Mouse (Mus musculus): ENCODE measurements around the gene Aqp9.

The Aqp9 gene

DNA sequence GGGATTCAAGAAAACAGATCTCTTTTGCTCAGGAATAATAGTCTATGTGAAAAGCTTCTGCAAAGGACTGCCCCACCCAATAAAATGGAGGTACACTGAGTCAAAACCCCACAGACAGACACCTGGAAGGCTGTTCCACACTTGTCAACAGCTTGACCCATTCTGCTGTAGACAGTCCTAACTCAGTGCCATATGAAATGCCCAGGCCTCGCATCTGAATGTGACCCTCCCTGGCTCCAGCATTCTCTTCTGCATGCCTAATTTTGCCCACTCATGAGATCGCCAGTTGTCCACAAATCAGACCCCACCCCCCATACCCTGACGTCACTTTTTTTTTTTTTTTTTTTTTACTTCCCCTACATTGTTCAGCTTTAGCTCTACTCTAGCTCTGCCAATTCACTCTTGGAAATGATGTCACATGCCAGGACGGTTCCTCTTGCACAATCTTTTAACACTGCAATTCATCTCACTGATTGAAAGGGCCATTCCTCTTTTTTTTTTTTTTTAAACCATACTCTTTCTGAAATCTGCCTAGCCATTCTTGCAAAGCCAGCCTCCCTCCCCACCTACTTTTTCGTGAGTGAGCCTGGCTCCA lies 1.5 kb downstream of the Aqp9 start:
- no peak for DNase-seq

DNA sequence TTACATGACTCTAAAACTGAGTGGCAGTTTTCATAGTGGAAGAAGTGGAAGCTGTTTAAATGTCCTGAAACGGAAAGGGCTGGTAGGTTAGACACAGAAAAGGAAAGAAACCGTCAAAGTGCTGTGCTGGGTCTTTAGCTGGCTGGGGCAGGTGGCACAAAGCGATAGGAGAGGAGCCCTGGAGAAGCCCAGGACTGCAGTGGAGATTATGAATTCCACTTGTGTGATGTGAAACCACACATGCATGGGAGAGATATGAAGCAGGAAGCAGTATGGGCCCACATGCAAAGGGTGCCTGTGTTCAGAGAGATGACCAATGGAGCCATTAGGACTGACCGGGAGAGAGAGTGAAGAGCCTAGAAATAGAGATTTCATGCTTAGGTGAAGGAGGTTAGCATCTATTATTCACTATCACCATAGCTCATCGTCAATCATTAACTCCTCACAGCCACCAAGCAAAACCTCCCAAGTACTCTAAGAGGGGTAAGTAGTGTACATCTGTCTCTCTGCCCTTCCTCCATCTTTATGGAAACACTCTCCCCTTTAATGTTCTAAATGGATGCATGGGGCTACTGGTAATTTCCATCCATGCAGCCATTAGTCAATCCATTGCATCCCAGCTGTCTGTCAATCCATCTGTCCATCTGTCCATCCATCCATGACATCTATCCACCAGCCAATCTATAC lies 2.3 kb downstream of the Aqp9 start:
- no peak for DNase-seq

DNA sequence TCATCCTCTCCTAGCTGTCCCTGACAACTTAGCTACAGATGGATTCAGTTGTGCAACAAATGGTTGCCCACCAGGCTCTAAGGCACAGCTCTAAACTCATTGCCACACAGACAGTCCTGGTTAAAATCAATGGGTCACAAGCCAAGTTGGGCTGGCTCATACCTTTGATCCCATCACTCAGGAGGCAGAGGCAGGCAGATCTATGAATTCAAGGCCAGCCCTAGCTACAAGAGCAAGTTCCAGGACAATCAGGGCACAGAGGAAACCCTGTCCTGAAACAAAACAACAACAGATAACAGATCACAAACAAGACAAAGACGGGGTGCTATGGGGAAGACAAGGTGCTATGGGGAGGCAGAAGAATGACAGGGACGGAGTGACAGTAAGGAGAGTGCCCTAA lies 3.0 kb downstream of the Aqp9 start:
- no peak for DNase-seq

DNA sequence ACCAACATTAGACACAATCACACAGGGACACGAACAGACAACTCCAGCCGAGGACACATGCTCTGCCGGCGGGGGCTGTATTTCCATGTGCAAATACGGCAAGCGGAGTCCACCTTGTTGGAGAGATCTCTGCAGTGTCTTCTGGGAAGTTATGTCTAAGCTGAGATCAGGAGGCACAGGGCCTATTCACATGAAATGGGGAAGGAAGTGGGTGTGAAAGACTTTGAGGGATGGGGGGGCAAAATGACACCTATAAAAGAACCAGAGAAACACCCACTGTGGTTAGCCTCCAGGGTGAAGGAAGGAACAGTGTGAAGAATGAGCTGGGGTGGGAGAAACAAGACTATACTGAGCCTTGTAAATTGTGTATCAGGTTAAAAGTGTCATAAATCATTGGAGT lies 3.4 kb downstream of the Aqp9 start:
- DNase-seq = peak in 1 of 2 experiments; percentile 6

DNA sequence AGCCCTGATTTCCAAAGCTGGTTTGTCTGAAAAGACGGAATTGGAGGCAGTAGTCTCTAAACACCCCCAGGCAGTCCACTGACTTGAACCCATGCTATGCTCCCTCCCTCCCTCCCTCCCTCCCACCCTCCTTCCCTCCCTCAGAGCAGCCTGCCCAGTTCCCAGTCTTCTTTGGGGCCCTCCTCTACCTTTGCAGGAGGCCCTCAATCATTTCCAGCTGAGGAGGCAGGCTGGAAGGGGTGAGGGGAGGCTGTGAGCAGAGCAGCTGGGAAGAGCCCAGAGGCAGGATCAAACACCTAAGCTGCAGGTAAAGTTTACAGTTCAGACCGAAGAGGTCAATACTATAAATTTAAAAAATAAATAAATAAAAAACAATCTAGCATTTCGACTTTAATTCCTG lies 4.1 kb downstream of the Aqp9 start:
- DNase-seq = no peak

DNA sequence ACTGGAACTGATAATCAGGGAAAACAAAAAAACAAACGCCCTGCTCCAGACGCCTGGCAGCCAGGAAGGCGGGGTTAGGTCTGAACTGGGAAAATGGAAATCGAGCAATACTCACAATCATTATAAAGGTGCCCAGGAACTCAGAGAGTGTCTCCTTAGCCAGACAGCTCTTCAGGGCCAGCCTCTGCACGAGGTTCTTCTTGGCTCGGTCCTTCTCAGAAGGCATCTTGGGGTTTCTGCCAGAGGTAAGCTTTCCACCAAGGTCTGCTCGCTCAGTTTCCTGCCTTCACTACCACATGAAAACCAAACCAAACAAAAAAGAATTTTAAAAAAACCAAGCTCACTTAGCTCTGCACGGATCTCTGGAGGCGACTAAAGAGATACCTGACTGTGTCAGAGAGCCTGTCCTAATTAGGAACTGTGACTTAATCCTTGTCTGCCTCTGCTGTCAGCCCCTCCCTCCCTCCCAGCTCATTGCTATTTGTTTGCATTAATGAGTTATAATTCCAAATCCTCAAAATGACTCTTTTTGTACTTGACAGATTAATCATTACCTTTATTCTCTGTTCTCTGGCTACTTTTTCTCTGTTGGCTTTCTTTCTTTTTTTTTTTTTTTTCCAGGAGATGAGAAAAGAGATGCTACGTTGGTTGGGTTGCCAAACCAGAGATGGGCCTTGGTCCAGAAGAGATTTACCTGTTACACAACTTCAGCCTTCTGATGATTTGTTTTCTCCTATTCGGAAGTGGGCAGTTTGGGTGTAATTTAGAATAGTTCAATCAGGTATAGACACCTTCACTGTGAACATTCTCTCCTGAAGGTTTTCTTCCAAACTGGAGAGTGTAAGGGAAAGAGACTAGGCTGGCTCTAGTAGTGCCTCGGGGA lies 5.4 kb downstream of the Aqp9 start:
- peak; percentile 4 to 12 for DNase-seq

DNA sequence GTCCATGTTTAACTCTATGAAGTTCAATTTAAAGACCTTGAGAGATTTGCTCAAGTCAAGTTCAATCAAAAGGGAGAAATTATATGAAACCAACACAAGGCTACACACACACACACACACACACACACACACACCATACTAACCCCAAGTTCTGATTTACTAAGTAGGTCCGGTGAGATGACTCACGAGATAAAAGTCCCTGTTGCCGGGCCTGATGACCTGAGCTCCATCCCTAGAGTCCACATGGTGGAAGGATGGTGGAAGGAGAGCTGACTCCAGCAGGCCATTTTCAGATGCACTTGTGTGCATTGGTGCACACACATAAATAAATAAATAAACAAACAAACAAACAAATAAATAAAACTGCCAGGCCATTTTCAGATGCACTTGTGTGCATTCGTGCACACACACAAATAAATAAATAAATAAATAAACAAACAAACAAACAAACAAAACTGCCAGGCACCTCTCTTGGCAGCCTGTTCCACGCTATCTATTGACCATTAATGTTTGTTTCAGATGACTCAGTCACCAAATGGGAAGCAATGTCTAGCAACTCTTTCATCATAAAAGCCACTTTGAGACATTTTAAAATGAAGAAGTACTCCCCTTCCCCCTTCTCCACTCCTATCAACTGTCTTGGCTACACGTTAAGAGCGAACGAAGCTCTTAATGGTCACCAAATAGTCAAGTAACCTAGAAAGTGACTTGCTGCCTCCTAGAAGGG lies 6.2 kb downstream of the Aqp9 start:
- DNase-seq = no peak

DNA sequence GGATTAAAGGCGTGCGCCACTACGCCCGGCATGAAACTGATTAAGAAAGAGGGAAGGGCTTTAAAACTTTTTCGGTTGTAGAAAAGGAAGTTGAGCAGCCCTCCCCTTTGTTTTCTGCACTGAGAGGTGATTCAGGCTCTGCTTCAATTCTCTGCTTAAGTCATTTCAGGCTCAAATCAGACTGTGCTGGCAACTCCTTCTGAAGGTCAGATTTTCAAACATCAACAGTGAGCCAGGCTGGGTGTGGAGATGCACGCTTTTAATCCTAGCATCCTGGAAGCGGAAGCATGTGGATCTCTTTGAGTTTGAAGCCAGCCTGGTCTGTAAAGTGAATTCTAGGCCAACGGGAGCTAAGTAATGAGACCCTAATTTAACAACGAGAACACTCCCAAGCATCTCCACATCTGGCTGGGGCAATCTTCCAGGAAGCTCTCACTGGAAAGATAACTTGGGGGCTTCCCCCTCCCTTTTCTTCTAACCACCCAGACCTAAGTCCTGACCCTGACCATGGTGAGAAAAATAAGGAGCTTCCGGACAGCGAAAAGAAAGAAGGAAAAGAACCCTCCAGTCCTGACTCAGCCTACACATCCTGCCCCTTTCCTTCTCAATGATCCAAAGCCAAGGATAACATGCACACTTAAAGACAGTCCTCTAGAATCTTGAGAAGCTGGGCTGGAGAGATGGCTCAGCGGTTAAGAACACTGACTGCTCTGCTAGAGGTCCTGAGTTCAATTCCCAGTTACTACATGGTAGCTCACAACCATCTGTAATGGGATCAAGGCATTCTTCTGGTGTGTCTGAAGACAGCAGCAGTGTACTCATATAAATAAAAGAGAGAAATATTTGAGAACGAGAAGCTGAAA lies 7.4 kb downstream of the Aqp9 start:
- DNase-seq = no peak

DNA sequence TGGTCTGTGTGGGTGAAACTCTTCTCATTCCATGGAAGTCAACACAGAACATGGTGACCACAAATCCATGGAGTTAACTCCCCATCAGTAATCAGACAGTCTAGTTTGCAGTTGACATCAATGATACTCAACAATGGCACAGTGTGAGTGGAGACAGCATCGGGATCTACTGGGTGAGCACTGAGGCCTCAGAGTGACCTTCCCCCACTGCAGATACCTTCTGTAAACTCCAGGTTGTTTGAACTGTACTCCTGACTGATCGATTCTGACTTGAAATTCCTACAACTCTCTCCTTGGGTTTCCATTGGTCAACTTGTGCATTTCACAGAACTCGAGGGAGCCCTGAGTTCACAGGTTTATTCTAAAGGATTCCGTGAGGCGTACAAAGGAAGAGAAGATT lies 8.8 kb downstream of the Aqp9 start:
- DNase-seq = no peak

DNA sequence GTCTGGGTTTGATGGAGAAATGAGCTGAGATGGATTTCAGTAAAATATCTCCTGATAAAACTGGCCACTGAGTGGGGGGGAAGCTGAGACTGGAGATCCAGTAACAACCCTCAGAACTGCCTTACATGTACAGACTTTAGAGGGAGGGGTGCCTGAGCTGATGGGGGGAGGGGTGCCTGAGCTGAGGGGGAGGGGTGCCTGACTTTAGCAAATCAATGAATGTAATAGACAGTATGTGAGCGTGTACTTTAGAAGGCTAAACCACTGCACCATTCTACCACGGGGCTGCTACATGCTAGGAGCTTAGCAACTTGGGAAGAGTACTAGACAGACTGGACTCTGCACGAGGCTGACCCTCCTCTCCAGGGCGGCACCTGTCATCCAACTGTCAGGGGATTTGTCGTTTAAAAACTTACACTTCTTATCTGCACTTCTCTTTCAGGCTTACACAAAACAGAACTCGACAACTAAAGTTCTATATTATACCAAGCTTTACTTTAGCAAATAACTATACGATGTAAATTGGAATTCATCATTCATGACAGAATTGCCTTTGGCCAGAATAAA lies 9.3 kb downstream of the Aqp9 start:
- no peak for DNase-seq

DNA sequence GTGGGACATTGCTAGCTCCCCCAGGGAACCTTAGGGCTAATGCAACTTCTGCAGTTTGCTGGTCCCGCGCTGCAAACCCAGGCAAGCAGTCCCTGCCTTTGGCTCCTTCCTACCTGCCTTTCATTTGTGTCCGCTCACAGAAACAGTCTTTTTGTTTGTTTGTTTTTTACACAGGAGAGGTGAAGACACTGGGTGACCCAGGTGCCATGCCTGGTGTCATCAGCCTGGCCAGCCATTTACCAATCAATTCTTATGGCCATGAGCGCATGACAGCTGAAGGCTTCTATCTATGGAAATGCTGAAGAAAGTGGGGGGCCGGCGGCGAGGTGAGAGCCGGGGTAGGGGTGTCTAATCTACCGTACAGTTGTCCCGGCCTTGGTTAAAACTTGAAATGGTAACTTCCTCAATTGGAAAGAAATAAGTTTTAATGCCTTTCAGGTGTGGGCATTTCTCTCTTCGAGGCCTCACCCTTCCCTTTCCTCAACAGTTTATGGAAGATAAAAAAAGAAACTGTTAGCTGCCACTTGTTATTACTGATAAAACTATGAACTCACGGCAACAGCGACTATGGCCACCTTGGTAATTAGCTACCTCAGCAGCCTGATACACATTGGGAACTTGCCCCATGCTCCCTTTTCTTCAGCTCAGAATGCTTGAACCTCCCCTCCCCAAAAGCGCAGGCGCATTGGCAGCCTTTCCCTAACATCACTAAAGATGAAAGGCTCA lies 10.4 kb downstream of the Aqp9 start:
- DNase-seq = no peak

DNA sequence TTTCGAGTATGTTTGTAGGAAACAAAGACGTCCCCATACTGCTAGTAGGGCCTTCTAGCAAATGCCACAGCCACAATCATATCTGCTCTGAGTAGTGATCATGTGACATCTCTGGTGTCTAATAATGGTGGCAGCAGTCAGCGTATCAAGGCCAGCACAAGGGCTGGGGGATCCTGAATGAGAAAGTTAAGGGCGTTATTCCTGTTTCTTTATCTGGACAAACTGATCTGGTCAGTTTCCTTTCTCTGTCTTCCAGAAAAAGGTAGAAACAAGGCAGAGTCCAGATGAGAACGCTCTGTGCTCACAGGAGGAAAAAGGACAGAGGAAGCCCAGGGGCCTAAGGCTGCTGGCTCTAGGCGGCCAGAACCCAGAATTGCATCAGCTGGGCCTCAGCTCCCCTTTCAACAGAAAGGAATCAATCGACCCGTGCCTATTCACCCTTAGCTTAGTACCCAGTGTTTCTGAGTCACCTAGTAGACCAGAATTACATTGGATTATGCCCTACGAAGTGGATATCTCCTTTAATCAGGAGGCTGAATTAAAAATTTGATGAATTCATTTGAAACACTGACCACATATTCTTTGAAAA lies 11.9 kb downstream of the Aqp9 start:
- DNase-seq = no peak

DNA sequence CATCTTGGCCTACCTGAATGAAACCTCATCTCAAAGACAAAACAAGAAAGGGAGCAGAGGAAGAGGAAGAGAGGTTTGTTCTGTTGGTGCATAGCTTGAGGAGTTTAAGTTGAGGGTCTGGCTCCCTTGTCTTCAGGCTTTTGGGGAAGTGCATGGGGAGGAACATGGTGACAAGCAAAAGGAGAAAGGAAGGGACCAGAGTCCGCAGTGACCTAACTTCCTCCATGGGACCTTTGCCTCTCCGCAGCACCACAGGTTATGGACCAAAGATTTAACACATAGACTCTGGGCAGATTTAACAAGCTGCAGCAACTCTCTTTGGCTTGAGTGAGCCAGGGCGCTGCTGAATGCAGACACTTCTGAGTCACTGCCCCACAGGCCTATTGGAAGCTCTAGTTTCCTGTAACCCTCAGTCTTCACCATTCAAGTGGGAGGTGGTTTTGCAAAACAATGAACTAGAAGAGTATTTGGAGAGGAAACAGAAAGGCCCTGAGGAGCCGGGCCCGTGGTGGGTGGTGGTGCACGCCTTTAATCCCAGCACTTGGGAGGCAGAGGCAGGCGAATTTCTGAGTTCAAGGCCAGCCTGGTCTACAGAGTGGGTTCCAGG lies 13.0 kb downstream of the Aqp9 start:
- DNase-seq = no peak

DNA sequence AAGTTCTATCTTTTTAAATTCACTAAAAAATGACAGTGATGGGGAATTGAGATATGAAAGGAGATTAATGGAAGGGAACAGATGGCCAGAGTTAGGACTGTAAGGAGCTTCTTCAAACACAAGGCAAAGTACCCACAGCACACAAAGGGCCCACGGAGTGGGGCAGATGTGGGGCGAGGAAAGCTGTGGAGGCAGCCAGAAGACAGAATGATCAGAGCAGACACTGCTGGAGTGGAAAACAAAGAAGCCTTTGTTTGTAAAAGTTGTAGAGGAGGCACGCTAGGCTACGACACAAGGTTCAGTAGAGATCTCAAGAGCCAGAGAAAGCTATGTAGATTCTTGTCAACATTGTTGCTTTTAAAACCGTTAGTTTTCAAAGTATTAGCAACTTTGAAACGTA lies 17.1 kb downstream of the Aqp9 start:
- no peak for DNase-seq

DNA sequence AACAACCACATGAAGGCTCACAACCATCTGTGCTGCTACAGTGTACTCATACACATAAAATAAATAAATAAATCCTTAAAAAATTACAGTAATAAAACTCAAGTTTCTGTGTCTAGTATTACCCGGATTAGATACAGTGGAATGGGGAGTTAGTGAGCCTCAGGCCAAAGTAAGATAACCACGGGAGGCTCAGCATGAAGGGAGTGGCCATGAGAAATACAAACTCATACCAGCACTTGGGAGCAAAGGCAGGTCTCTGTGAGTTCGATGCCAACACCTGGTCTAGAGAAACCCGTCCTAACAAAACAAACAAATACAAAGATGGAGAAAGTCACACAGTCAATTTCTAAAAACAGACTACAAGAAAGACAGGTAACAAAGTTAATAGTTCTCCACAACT lies 18.3 kb downstream of the Aqp9 start:
- no peak for DNase-seq

DNA sequence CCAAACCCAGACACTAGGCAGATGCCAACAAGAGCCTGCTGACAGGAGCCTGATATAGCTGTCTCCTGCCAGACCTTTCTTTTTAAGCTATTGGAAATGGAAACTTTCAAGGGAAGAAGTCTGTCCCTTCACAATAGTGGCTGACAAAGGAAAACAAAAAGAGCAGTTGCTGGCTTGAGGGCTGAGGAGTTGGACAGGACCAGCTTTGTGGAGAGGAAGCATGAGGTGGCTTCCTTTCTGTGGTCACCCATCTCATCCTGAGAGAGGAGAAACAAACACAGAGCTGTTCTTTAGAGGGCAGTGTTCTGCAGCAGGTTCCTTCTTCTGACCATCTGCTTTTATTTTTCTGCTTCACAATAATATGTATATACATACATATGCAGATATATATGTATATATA lies 19.6 kb downstream of the Aqp9 start:
- no peak for DNase-seq

DNA sequence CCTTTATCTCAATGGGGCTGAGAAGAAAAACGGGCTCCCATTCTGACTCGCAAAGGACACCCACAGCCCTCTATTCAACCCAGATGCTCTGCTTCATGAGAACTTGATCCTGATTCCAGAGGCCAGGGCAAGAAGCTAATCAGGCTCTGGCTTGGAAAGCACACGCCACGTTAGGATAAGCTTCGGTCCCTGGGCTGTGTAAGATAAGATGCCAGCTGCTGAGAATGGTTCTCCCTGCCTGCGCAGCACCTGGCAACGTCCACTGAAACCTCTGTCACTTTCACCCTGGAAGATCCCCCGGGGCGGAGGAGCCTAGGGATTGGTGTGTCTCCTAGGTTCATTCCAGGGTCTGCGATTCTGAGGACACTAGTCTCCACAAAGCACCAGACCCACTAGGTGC lies 22.3 kb downstream of the Aqp9 start:
- DNase-seq = no peak

DNA sequence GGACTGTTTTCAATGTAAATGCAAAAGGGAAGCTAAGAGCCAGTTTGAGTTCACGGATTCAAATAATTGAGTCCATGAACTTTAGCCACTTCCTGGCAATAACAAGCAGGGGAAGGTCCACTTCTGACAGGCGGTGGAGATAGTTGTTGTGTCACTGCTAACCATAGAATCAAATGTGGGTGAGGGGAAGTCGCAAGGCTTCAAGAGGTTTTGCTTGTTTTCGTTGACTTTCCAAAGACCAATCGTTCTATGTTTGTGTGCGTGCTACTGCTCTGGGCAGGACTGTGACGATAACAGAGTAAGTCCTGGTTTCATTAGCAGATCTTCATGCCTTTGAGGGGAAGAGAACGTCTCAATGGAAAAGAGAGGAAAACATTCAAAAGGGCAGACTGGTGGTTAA lies 28.3 kb downstream of the Aqp9 start:
- DNase-seq = no peak

DNA sequence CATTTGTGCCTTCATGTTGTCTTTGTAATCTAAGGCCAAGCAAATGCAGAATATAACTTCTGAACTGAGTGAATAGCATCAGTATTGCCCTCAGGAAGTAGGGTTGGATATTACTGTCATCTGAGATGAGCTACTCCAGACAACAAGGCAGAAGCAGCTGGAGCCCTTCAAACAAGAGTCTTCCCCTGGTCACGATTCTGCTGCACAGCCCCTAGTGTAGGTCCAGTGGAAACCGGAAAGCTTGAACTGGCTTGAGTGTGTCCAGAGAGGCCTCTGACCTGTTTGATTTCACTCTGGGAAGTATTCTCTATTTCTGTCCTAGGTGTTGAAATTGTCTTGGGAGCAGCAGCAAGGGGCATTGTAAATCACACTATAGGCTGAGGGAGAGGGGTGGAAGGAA lies 29.5 kb downstream of the Aqp9 start:
- DNase-seq = no peak

DNA sequence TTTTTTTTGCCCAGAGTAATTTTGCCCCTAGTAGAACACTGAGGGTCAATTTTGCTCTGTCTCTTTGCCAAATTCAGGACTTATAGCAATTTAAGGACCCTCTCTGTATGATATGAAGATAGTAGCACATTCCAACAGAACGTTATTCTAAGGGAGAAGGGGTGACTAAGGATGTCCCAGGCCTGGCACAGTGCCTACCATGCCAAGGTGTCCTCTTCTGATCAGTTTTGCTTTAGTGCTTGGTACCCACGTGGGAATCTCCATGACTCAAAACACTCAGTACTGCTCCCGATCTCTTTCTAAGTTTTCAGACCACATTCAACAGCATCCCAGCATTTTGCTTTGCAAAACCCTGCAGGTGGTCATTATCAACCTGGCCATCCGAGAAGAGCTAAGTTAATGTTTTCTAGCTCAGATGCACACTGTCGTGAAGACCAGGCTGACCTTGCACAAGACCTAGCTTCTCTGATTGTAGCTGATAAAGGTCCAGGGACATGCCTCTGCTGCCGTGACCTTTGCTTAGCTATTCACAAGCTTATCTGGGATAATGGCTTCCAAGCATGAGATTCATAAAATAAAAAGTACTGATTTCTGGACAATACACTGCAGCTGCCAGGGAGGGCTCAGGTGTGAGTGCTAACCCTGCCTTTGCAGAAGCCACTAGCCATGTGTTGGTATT lies 31.1 kb downstream of the Aqp9 start:
- DNase-seq = no peak

Data from thymus, postnatal 36 days (tissue).